Mouse (Mus musculus) gastrocnemius, postnatal 4 days (tissue): Measurements from ENCODE around the gene Marc2. TPM values are rescaled to one million over a fixed set of nuclear protein-coding genes. Genes with fewer than 3 reads are reported as not detected.

ENCODE experiments used
- DNase-seq, 2 experiments: peaks; one replicate each; pipeline ENCODE4 v3.0.0; 2021 to 2022; ENCODE audit warnings: low spot score in 2 of 2, mixed read lengths in 2 of 2
- long read RNA-seq, 2 experiments: library from polyadenylated mRNA; stranded (forward); transcript quantifications; one replicate each; pipeline ENCODE4 v2.0.0; 2021
- total RNA-seq, 2 experiments: library from RNA; stranded (reverse); gene quantifications; 2 replicates each; pipeline ENCODE4 v1.2.3; 2021

Gene Marc2
- 100 to 1,000 TPM; 187 to 191 TPM for total RNA-seq
- long read RNA-seq, experiment 1, transcript Marc2-201 (8 exons, 1,917 nt) = major isoform, 136 of 141 reads
- long read RNA-seq, experiment 1, partial matches to known transcripts = 1 of 141 reads
- long read RNA-seq, experiment 1, other reads (novel, unspliced or antisense) = 4 of 141 reads
- long read RNA-seq, experiment 2, transcript Marc2-201 (8 exons, 1,917 nt) = major isoform, 112 of 117 reads
- long read RNA-seq, experiment 2, partial matches to known transcripts = 0 of 117 reads
- long read RNA-seq, experiment 2, other reads (novel, unspliced or antisense) = 5 of 117 reads

- DNase-seq = peak in 1 of 2 experiments; percentile 21
Observed at GRCm38 (mm10) chr1:184846092-184846750, at the start of gene Marc2. Marc2 (minus strand) TSS chr1:184846451.

- DNase-seq = no peak
Observed at GRCm38 (mm10) chr1:184891998-184892397, 45.7 kb upstream of the Marc2 start.

- no peak for DNase-seq
Observed at GRCm38 (mm10) chr1:184889454-184889853, 43.2 kb upstream of the Marc2 start.

GRCm38 (mm10) chr1:184886160-184886559, 39.9 kb upstream of the Marc2 start:
- no peak for DNase-seq

GRCm38 (mm10) chr1:184882281-184883268, 36.3 kb upstream of the Marc2 start, which contains the start of gene C130074G19Rik:
C130074G19Rik (minus strand) TSS chr1:184883218.
- DNase-seq = peak; percentile 46 to 69

- DNase-seq = no peak
Observed at GRCm38 (mm10) chr1:184881861-184882260, 35.6 kb upstream of the Marc2 start.

GRCm38 (mm10) chr1:184881211-184881610, 35.0 kb upstream of the Marc2 start:
- no peak for DNase-seq

GRCm38 (mm10) chr1:184878860-184879259, 32.6 kb upstream of the Marc2 start:
- DNase-seq = no peak

GRCm38 (mm10) chr1:184877306-184877705, 31.1 kb upstream of the Marc2 start:
- no peak for DNase-seq

- DNase-seq = no peak
Observed at GRCm38 (mm10) chr1:184873910-184874309, 27.7 kb upstream of the Marc2 start.

- DNase-seq = no peak
Observed at GRCm38 (mm10) chr1:184872069-184872819, 26.0 kb upstream of the Marc2 start.

- no peak for DNase-seq
Observed at GRCm38 (mm10) chr1:184871506-184871905, 25.3 kb upstream of the Marc2 start.

- no peak for DNase-seq
Observed at GRCm38 (mm10) chr1:184870646-184871385, 24.6 kb upstream of the Marc2 start.

- DNase-seq = peak in 1 of 2 experiments; percentile 21
Observed at GRCm38 (mm10) chr1:184869939-184870565, 23.8 kb upstream of the Marc2 start.

- DNase-seq = no peak
Observed at GRCm38 (mm10) chr1:184867640-184868120, 21.4 kb upstream of the Marc2 start.

- DNase-seq = peak in 1 of 2 experiments; percentile 26
Observed at GRCm38 (mm10) chr1:184864381-184864801, 18.1 kb upstream of the Marc2 start.

- no peak for DNase-seq
Observed at GRCm38 (mm10) chr1:184862636-184863035, 16.4 kb upstream of the Marc2 start.

GRCm38 (mm10) chr1:184861551-184861950, 15.3 kb upstream of the Marc2 start:
- DNase-seq = no peak

GRCm38 (mm10) chr1:184860276-184860675, 14.0 kb upstream of the Marc2 start:
- no peak for DNase-seq
